Mouse (Mus musculus): Measurements from ENCODE around the gene Lmbr1l. TPM values are rescaled to one million over a fixed set of nuclear protein-coding genes. Genes with fewer than 3 reads are reported as not detected.

Gene Lmbr1l
- 8.9 and 9.5 TPM in 2 replicates for polyA plus RNA-seq (2015; fragmentation: Nextera tagmentation; extraction: Ambion mirVana)

GRCm38 (mm10) chr15:98917538-98918498 is at the start of gene Lmbr1l:
Lmbr1l (minus strand) TSS chr15:98918231.

GRCm38 (mm10) chr15:98953401-98954356 is 35.6 kb upstream of the Lmbr1l start, which contains the start of the genes Gm49450 and Tuba1a:
Gm49450 (minus strand) TSS chr15:98953551.
Tuba1a (minus strand) TSS chr15:98953703.

GRCm38 (mm10) chr15:98934217-98934839 is 16.3 kb upstream of the Lmbr1l start, which contains the start of gene Tuba1b:
Tuba1b (minus strand) TSS chr15:98934565.

GRCm38 (mm10) chr15:98897928-98898800 is 19.9 kb downstream of the Lmbr1l start, which contains the start of gene Dhh:
Dhh (minus strand) TSS chr15:98898540.

GRCm38 (mm10) chr15:98893940-98894745 is 23.9 kb downstream of the Lmbr1l start, which contains the start of gene Rhebl1:
Rhebl1 (minus strand) TSS chr15:98894540.

DNA sequence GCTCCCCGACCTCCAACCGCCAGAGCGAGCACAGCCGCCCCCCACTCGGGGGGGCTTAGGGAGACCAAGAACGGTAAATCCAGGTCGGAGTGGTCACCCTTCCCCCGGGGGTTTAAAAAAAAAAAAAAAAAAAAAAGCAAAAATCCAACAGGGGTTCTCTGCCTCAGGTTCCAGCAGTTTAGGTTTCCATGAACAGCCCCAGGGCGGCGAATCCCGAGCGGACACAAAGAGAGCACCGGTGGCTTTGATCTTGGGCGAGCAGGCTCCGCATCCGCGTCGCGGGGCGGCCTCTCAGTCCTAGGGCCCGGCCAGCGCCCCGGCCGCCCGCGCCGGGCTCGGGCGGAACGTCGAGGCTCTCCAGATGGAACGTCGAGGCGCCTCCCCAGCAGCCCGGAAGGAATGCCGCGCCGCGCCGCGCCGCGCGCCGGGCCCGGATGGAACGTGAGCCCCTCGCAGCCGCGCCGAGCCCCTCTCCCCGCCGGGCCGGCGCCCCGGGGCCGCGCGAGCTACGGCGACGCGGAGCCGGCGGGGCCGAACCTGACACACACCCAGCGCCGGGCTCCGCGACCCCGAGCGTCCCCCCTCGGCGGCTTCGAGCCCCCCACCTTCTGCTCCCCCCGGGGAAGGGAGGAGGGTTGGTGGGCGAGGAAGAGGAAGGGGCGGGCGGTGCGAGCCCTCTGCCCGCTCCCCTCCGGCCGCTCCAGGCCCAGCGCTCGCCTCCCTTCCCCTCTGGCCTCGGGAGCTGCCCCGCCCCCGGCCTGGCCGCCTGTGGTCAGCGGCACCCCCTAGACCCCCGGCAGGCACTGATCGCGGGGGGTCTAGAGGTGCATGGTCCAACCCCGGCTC is 46.7 kb downstream of the Lmbr1l start, which contains the start of gene Kmt2d:
TSS of gene Kmt2d (minus strand) at position 135 of the 846 bp plus-strand sequence.

Other genes with a start within 250 kb of the Lmbr1l start
- gene Rnd1, start 240.8 kb downstream of the Lmbr1l start, polyA plus RNA-seq (2015; fragmentation: Nextera tagmentation; extraction: Ambion mirVana): 0.36 and 0.50 TPM in 2 replicates
- 0.09 TPM in 2 replicates for gene Ccdc65, start 210.0 kb downstream of the Lmbr1l start, polyA plus RNA-seq (2015; fragmentation: Nextera tagmentation; extraction: Ambion mirVana)
- 25.1 and 47.1 TPM in 2 replicates for gene Fkbp11, start 190.0 kb downstream of the Lmbr1l start, polyA plus RNA-seq (2015; fragmentation: Nextera tagmentation; extraction: Ambion mirVana)
- gene Arf3, start 155.0 kb downstream of the Lmbr1l start, polyA plus RNA-seq (2015; fragmentation: Nextera tagmentation; extraction: Ambion mirVana): 11.0 and 13.7 TPM in 2 replicates
- 0.28 and 0.37 TPM in 2 replicates for gene Wnt10b, start 140.1 kb downstream of the Lmbr1l start, polyA plus RNA-seq (2015; fragmentation: Nextera tagmentation; extraction: Ambion mirVana)
- 0.09 and 0.13 TPM in 2 replicates for gene Wnt1, start 128.4 kb downstream of the Lmbr1l start, polyA plus RNA-seq (2015; fragmentation: Nextera tagmentation; extraction: Ambion mirVana)
- not detected in 2 replicates for gene Ddn, start 108.7 kb downstream of the Lmbr1l start, polyA plus RNA-seq (2015; fragmentation: Nextera tagmentation; extraction: Ambion mirVana)
- 45.5 and 53.7 TPM in 2 replicates for gene Prkag1, start 86.7 kb downstream of the Lmbr1l start, polyA plus RNA-seq (2015; fragmentation: Nextera tagmentation; extraction: Ambion mirVana)
- 6.1 and 6.8 TPM in 2 replicates for gene Kmt2d, start 47.0 kb downstream of the Lmbr1l start, polyA plus RNA-seq (2015; fragmentation: Nextera tagmentation; extraction: Ambion mirVana)
- gene Rhebl1, start 23.7 kb downstream of the Lmbr1l start, polyA plus RNA-seq (2015; fragmentation: Nextera tagmentation; extraction: Ambion mirVana): 4.3 and 6.7 TPM in 2 replicates
- 4.0 and 4.3 TPM in 2 replicates for gene Dhh, start 19.7 kb downstream of the Lmbr1l start, polyA plus RNA-seq (2015; fragmentation: Nextera tagmentation; extraction: Ambion mirVana)
- 399 and 497 TPM in 2 replicates for gene Tuba1b, start 16.3 kb upstream of the Lmbr1l start, polyA plus RNA-seq (2015; fragmentation: Nextera tagmentation; extraction: Ambion mirVana)
- not detected in 2 replicates for gene Gm49450, start 35.3 kb upstream of the Lmbr1l start, polyA plus RNA-seq (2015; fragmentation: Nextera tagmentation; extraction: Ambion mirVana)
- gene Tuba1a, start 35.5 kb upstream of the Lmbr1l start, polyA plus RNA-seq (2015; fragmentation: Nextera tagmentation; extraction: Ambion mirVana): 467 and 630 TPM in 2 replicates
- 32.2 and 35.7 TPM in 2 replicates for gene Tuba1c, start 111.7 kb upstream of the Lmbr1l start, polyA plus RNA-seq (2015; fragmentation: Nextera tagmentation; extraction: Ambion mirVana)
- gene Prph, start 136.9 kb upstream of the Lmbr1l start, polyA plus RNA-seq (2015; fragmentation: Nextera tagmentation; extraction: Ambion mirVana): 0.68 and 1.4 TPM in 2 replicates
- gene Troap, start 156.3 kb upstream of the Lmbr1l start, polyA plus RNA-seq (2015; fragmentation: Nextera tagmentation; extraction: Ambion mirVana): 5.8 and 7.8 TPM in 2 replicates
- not detected in 2 replicates for gene C1ql4, start 169.6 kb upstream of the Lmbr1l start, polyA plus RNA-seq (2015; fragmentation: Nextera tagmentation; extraction: Ambion mirVana)
- gene Dnajc22, start 174.9 kb upstream of the Lmbr1l start, polyA plus RNA-seq (2015; fragmentation: Nextera tagmentation; extraction: Ambion mirVana): 0.11 TPM in 1 of 2 replicates, not detected in the other
- gene Spats2, start 207.7 kb upstream of the Lmbr1l start, polyA plus RNA-seq (2015; fragmentation: Nextera tagmentation; extraction: Ambion mirVana): 12.8 and 14.5 TPM in 2 replicates

Data from skeletal muscle tissue, postnatal 0 days (tissue).